Mouse (Mus musculus) cerebellum, adult 2 months (tissue): ENCODE measurements at regions not wholly inside any gene's neighbourhood (a gene's known extent, or its start where the extent isn't known, plus 50 kb on each side); places are given as distances from the start of the nearest gene placed in this dataset.

Experiments used
- DNase-seq, 2 experiments: peaks; one replicate each; pipeline ENCODE4 v3.0.0; 2021
- H3K27ac ChIP-seq: fragments of 200-500 bp; 2 replicates; pipeline ENCODE4 v1.5.1; 2012; ENCODE audit warnings: low read length, control low read depth, inconsistent platforms; ENCODE audit not compliant: insufficient read depth
- H3K27me3 ChIP-seq: fragments of 200-500 bp; 2 replicates; pipeline ENCODE4 v1.6.1; 2012; ENCODE audit warnings: inconsistent platforms, mild to moderate bottlenecking, low read length, moderate library complexity; ENCODE audit not compliant: control insufficient read depth, insufficient read depth
- H3K4me1 ChIP-seq: fragments of 200-500 bp; 2 replicates; pipeline ENCODE4 v1.6.1; 2011; ENCODE audit warnings: low read length; ENCODE audit not compliant: control insufficient read depth, insufficient read depth
- H3K4me3 ChIP-seq: fragments of 200-500 bp; replicated peaks from 2 replicates; pipeline ENCODE3; 2011; ENCODE audit warnings: mild to moderate bottlenecking, low read depth, low read length, control low read depth; ENCODE audit not compliant: insufficient read depth
- CTCF ChIP-seq: fragments of 200-500 bp; IDR thresholded peaks from 2 replicates; pipeline ENCODE4 v1.5.1; 2011; ENCODE audit warnings: low read depth, mild to moderate bottlenecking, control low read depth, low read length, moderate library complexity, borderline replicate concordance; ENCODE audit not compliant: insufficient read depth
- POLR2A ChIP-seq: fragments of 200-500 bp; IDR thresholded peaks from 2 replicates; pipeline ENCODE4 v1.6.1; 2011; ENCODE audit warnings: low read length, control low read depth, borderline replicate concordance; ENCODE audit not compliant: insufficient read depth
- WGBS: fragments of 180-500 bp; shearing (Covaris S2); methylation state at CpG from one replicate; pipeline ENCODE4 v1.1.7; 2018; 5-methylcytosine and 5-hydroxymethylcytosine counted together

DNA sequence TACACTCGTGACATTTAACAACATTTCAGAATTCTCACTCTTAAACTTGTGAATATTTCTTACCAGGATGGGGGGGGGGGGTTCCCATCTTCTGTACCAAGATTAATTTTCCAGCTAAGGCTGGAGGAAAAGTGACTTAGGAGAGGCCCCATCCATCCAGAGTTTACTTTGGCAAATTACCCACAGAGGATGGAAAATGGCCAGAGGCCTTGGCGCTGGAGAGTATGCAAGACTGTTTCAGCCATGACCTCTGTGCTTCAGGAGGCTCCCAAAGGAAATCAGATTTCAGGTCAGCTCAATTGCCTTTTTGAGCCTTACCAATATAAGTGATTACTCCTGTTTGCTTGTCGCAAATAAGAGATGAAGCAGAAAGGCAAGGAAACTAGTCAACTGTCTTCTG lies 143.4 kb upstream of the F930015N05Rik start:
- no peak for TF ChIP-seq CTCF
- TF ChIP-seq POLR2A = no peak
- no peak for DNase-seq
- H3K4me1 ChIP-seq = no peaks in the 10 kb centered on the region
- H3K27me3 ChIP-seq = no peaks in the 10 kb centered on the region
- no peak overlapping the region for H3K27ac ChIP-seq
- 50% methylated on average over 3 of the region's 3 CpGs for WGBS
- H3K4me3 ChIP-seq = no peak overlapping the region

- Histone ChIP-seq H3K27ac (no peak overlapping the region), H3K27me3 (no peaks in the 10 kb centered on the region), H3K4me1 (peaks cover 7% of the 10 kb centered on the region; the same call in 1 of the 2 replicates), H3K4me3 (no peak overlapping the region)
- no peak for DNase-seq
- TF ChIP-seq POLR2A = no peak
- TF ChIP-seq CTCF = no peak
- WGBS = 86% methylated on average over 6 of the region's 6 CpGs
Observed at GRCm38 (mm10) chr11:64586056-64586455, 149.6 kb upstream of the F930015N05Rik start.

- DNase-seq = no peak
- WGBS = 66% methylated on average over 7 of the region's 7 CpGs
- Histone ChIP-seq H3K27me3 (no peaks in the 10 kb centered on the region), H3K4me1 (peaks cover 7% of the 10 kb centered on the region; the same call in 1 of the 2 replicates), H3K4me3 (no peak overlapping the region), H3K27ac (no peak overlapping the region)
- no peak for TF ChIP-seq POLR2A
- TF ChIP-seq CTCF = no peak
Observed at GRCm38 (mm10) chr11:64587034-64587710, 150.7 kb upstream of the F930015N05Rik start.

DNA sequence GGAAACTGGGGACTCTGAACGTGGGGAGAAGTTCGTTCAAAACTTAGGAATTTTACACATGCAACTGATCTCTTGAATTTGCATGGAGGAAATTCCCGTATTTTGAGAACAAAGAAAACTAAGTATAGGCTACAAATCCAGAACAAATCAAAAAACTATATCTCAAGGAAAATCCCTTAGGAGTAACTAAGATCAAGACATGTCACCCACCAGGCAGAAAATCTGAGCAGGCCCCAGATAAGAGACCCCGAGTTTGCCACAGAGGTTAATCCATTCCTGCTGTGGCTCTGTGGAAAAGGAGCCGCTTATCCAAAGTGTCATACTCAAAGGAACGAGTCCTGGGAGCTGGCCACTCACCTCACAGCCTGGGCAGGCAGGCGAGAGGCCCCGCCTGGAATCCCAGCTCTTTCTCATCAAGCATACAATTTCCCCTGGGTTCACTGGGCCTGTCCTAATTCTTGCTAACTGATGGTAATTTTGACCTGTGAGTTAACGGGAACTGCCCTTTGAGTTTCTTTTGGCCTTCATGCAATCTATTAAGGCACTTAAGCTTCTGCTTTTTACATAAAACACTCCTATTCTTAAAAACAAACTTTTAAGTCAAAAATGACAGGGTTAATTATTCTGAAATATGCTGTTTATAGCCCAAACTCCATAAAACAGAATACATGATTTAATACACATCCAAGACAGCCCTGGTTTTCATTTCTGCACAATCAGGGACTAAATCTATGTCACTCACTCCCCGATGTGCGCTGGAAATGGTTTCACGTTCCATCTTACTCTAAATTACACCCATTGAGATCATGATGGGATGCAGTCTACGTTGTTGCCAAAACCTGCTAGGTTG lies 151.5 kb upstream of the F930015N05Rik start:
- no peak for DNase-seq
- no peak overlapping the region for H3K4me3 ChIP-seq
- H3K27ac ChIP-seq = no peak overlapping the region
- H3K27me3 ChIP-seq = no peaks in the 10 kb centered on the region
- WGBS = 50% methylated on average over 13 of the region's 13 CpGs
- H3K4me1 ChIP-seq = peaks cover 7% of the 10 kb centered on the region; the same call in 1 of the 2 replicates
- no peak for TF ChIP-seq POLR2A

- 15% methylated on average over 6 of the region's 6 CpGs for WGBS
Observed at GRCm38 (mm10) chr11:64588601-64588989, 152.1 kb upstream of the F930015N05Rik start.

DNA sequence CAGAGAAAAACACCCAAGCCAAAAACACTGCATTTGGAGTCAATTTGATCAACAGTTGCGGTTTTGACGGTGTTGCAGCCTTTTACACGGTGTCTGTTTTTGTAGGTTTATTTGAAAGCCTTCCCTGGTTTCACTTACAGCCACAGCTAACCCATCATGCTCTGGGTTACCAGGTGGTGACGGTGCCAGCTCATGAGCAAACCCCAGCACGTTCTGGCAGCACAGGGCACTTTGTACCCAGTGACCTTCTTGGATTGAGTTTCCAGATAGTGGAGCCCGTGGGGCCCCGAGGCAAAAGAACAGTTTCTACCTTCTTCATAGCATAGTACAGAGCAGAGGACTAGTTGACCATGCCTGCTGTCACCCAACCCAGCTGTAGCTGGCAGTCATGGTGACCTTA lies 152.6 kb upstream of the F930015N05Rik start:
- H3K4me3 ChIP-seq = no peak overlapping the region
- 24% methylated on average over 7 of the region's 7 CpGs for WGBS
- no peaks in the 10 kb centered on the region for H3K27me3 ChIP-seq
- DNase-seq = no peak
- peaks cover 7% of the 10 kb centered on the region; the same call in 1 of the 2 replicates for H3K4me1 ChIP-seq
- H3K27ac ChIP-seq = no peak overlapping the region
- TF ChIP-seq CTCF (no peak), POLR2A (no peak)

More at GRCm38 (mm10) chr11:64588601-64588989, 152.1 kb upstream of the F930015N05Rik start:
- Histone ChIP-seq H3K27ac (no peak overlapping the region), H3K27me3 (no peaks in the 10 kb centered on the region), H3K4me3 (no peak overlapping the region), H3K4me1 (peaks cover 7% of the 10 kb centered on the region; the same call in 1 of the 2 replicates)
- no peak for DNase-seq
- TF ChIP-seq POLR2A (no peak), CTCF (no peak)

DNA sequence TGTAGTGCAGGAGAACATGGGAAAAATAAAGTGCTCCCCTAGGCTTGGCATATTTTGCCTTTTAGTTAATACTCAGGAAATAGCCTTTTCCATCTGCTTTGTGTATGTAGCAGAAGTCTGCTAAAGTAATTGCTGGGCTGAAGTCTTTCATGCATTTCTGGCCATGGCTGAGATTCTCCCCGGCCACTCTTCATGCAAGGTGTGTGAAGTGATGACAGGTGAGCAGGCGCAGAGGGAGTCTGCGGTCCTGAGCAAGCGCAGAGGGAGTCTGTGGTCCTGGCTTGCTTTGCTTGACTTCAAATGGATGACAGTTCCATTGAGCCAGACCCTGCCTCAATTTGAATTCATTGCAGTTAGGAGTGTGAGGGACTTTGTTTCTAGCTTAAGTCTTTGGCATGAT lies 153.6 kb upstream of the F930015N05Rik start:
- Histone ChIP-seq H3K4me1 (peaks cover 7% of the 10 kb centered on the region; the same call in 1 of the 2 replicates), H3K27me3 (no peaks in the 10 kb centered on the region), H3K27ac (no peak overlapping the region), H3K4me3 (no peak overlapping the region)
- TF ChIP-seq CTCF (no peak), POLR2A (no peak)
- 94% methylated on average over 4 of the region's 4 CpGs for WGBS
- no peak for DNase-seq
